Mouse (Mus musculus) adrenal gland, postnatal 14 days (tissue): ENCODE results near the gene Exoc8. TPM values are rescaled to one million over a fixed set of nuclear protein-coding genes. Genes with fewer than 3 reads are reported as not detected.

Experiments
- DNase-seq: peaks from one replicate; pipeline ENCODE4 v3.0.0; 2021; ENCODE audit warnings: mixed read lengths
- total RNA-seq: library from RNA; stranded (reverse); gene quantifications from 2 replicates; pipeline ENCODE4 v1.2.3, GENCODE M21; 2021

Gene Exoc8
- total RNA-seq, 1 experiment from 2014 or later: 21.5 TPM

DNA sequence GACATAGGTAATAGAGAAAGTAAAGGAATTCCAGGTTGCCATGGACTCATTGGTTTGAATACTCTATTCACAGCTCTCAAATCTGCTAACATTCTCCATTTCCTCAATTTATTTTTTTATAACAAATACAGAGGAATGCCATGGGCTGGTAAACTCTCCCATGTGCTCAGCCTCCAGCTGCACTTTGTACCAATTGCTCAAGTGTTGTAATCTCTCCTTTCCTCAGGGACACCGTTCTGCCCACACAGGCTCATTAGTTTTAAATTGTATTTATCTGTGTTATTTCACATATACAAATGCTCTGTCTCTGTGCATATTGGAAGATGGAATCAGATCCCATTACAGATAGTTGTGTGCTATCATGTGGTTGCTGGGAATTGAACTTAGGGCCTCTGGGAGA, 44.0 kb downstream of the Exoc8 start:
- no peak for DNase-seq

DNA sequence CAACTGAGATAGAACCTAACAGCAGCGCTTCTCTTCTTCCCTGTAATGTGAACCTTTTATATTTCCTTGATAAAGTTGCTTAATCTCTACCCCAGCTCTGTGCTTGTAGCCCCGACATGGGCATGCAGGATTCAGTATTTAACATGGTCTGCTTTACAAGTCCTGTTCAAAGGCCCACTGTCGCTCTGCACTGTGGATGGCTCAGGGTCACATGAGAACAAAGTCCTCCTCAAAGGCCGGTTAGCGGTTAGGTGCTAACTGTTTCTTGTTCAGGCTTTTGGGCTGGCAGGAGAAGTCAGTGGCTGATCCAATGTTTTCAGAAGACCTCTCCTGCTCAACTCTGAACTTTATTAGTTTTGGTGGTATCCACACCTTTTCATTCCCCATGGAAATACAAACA, 51.9 kb downstream of the Exoc8 start:
- DNase-seq: no peak

DNA sequence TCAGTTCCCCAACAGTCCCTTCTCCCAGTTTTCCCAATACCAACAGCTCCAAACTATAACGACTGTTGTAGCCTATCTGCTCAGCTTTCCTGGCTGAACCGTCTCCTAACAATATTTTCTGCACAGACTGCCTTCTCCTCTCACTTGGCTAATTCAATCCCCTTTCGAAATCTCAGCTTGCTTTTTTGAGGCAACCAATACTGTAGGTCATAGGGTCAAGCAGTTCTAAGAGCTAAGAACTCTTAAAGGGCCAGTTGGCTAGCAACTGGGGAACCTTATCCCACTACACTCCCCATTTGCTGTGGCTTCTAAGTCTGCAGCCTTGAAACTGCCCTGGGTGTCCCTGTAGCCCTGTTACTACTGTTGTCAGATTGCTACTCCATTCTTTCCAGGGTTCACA, 52.4 kb downstream of the Exoc8 start:
- DNase-seq: no peak

Other genes starting within 250 kb of the Exoc8 start
- 38.6 and 39.1 TPM in 2 replicates for gene 2310022B05Rik, start 234.3 kb downstream of the Exoc8 start, total RNA-seq
- gene Ttc13, start 175.7 kb downstream of the Exoc8 start, total RNA-seq: 45.7 and 46.7 TPM in 2 replicates
- 9.6 and 12.4 TPM in 2 replicates for gene Arv1, start 175.6 kb downstream of the Exoc8 start, total RNA-seq
- 1.8 TPM in 2 replicates for gene Fam89a, start 145.9 kb downstream of the Exoc8 start, total RNA-seq
- 4.7 and 5.4 TPM in 2 replicates for gene Trim67, start 104.6 kb downstream of the Exoc8 start, total RNA-seq
- gene Gnpat, start 34.7 kb downstream of the Exoc8 start, total RNA-seq: 120 and 127 TPM in 2 replicates
- gene 2810004N23Rik, start 34.6 kb downstream of the Exoc8 start, total RNA-seq: 27.0 and 29.8 TPM in 2 replicates
- 20.1 and 21.3 TPM in 2 replicates for gene Sprtn, start 181 bp upstream of the Exoc8 start, total RNA-seq
- 63.4 and 77.1 TPM in 2 replicates for gene Egln1, start 51.6 kb upstream of the Exoc8 start, total RNA-seq
- 74.1 and 74.7 TPM in 2 replicates for gene Tsnax, start 115.3 kb upstream of the Exoc8 start, total RNA-seq
- 3.4 and 3.8 TPM in 2 replicates for gene Disc1, start 156.5 kb upstream of the Exoc8 start, total RNA-seq